Mouse (Mus musculus): ENCODE results near the gene Tex50.

DNA sequence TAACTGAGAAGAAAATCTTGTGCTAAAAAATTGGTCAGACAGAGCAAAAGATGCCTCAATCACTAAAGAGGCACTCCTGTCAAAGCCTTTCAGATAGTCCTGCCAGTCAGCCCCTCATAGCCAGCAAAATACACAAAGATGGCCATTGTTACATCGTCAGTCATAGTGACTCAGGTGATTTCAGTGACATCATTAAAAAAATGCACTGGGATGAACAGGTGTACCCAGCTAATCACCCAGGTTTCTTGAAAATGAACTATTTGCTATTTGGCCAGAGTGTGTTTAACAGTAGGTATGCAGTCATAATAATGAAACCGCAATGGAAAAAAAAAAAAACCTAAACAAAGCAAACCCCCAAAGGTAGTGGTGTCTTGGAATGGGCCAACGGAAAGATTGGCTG is at the start of gene Tex50:
- TF ChIP-seq CTCF (IDR thresholded peaks at IDR 0.05; ENCODE audit: extremely low read depth, insufficient read length, insufficient replicate concordance, low read depth, low read length) (no peak), POLR2A (IDR thresholded peaks at IDR 0.05; ENCODE audit: low read depth, low read length) (no peak)

All from small intestine, adult 2 months (tissue).